Mouse (Mus musculus): ENCODE data around the gene Gpr35. TPM values are rescaled to one million over a fixed set of nuclear protein-coding genes. Genes with fewer than 3 reads are reported as not detected.

Gpr35 gene
- polyA plus RNA-seq, 1 experiment: not detected

- H3K27me3 ChIP-seq (ENCODE audit: control insufficient read depth, insufficient read depth, low read length, poor library complexity, severe bottlenecking): no peaks in the 10 kb centered on the region
- H3K36me3 ChIP-seq (ENCODE audit: control insufficient read depth, insufficient read depth, low read length, poor library complexity, severe bottlenecking): no peaks in the 10 kb centered on the region
- no peaks in the 10 kb centered on the region for H3K4me1 ChIP-seq (ENCODE audit: control insufficient read depth, insufficient read depth, low read length)
- H3K27ac ChIP-seq (ENCODE audit: insufficient read depth, low read length): no peak overlapping the region
- peak overlapping the region; percentile 89 for H3K9ac ChIP-seq (ENCODE audit: low read depth, poor library complexity, severe bottlenecking)
- peak overlapping the region; percentile 75 for H3K4me3 ChIP-seq (ENCODE audit: low read depth, low read length)
- TF ChIP-seq CTCF (IDR thresholded peaks at IDR 0.05; ENCODE audit: low read depth, low read length) (no peak), EP300 (IDR thresholded peaks at IDR 0.05; ENCODE audit: insufficient read depth, low read depth, low read length) (no peak), POLR2A (IDR thresholded peaks at IDR 0.05; ENCODE audit: insufficient read depth, low read length) (no peak)
- H3K9me3 ChIP-seq (replicated peaks; ENCODE audit: control insufficient read depth, insufficient read depth, low read length, poor library complexity, severe bottlenecking): no peaks in the 10 kb centered on the region
Observed at GRCm38 (mm10) chr1:92911721-92912138, 38.9 kb upstream of the Gpr35 start.

- no peaks in the 10 kb centered on the region for H3K27me3 ChIP-seq (ENCODE audit: control insufficient read depth, insufficient read depth, low read length, poor library complexity, severe bottlenecking)
- no peak for TF ChIP-seq EP300 (IDR thresholded peaks at IDR 0.05; ENCODE audit: insufficient read depth, low read depth, low read length)
- TF ChIP-seq POLR2A (IDR thresholded peaks at IDR 0.05; ENCODE audit: insufficient read depth, low read length): no peak
- TF ChIP-seq CTCF (IDR thresholded peaks at IDR 0.05; ENCODE audit: low read depth, low read length): no peak
- H3K27ac ChIP-seq (ENCODE audit: insufficient read depth, low read length): no peak overlapping the region
- H3K4me1 ChIP-seq (ENCODE audit: control insufficient read depth, insufficient read depth, low read length): no peaks in the 10 kb centered on the region
- H3K4me3 ChIP-seq (ENCODE audit: low read depth, low read length): no peak overlapping the region; the same call in 1 of the 2 replicates
- no peak overlapping the region for H3K9ac ChIP-seq (ENCODE audit: low read depth, poor library complexity, severe bottlenecking)
- no peaks in the 10 kb centered on the region for H3K9me3 ChIP-seq (replicated peaks; ENCODE audit: control insufficient read depth, insufficient read depth, low read length, poor library complexity, severe bottlenecking)
- H3K36me3 ChIP-seq (ENCODE audit: control insufficient read depth, insufficient read depth, low read length, poor library complexity, severe bottlenecking): no peaks in the 10 kb centered on the region
Observed at GRCm38 (mm10) chr1:92912286-92912685, 38.4 kb upstream of the Gpr35 start.

- H3K27me3 ChIP-seq (ENCODE audit: control insufficient read depth, insufficient read depth, low read length, poor library complexity, severe bottlenecking): no peaks in the 10 kb centered on the region
- TF ChIP-seq CTCF (IDR thresholded peaks at IDR 0.05; ENCODE audit: low read depth, low read length) (no peak), POLR2A (IDR thresholded peaks at IDR 0.05; ENCODE audit: insufficient read depth, low read length) (no peak), EP300 (IDR thresholded peaks at IDR 0.05; ENCODE audit: insufficient read depth, low read depth, low read length) (no peak)
- no peaks in the 10 kb centered on the region for H3K4me1 ChIP-seq (ENCODE audit: control insufficient read depth, insufficient read depth, low read length)
- no peak overlapping the region for H3K27ac ChIP-seq (ENCODE audit: insufficient read depth, low read length)
- no peak overlapping the region for H3K9ac ChIP-seq (ENCODE audit: low read depth, poor library complexity, severe bottlenecking)
- no peak overlapping the region for H3K4me3 ChIP-seq (ENCODE audit: low read depth, low read length)
- H3K9me3 ChIP-seq (replicated peaks; ENCODE audit: control insufficient read depth, insufficient read depth, low read length, poor library complexity, severe bottlenecking): no peaks in the 10 kb centered on the region
- no peaks in the 10 kb centered on the region for H3K36me3 ChIP-seq (ENCODE audit: control insufficient read depth, insufficient read depth, low read length, poor library complexity, severe bottlenecking)
Observed at GRCm38 (mm10) chr1:92914239-92914638, 36.4 kb upstream of the Gpr35 start.

GRCm38 (mm10) chr1:92914993-92915392, 35.7 kb upstream of the Gpr35 start:
- no peaks in the 10 kb centered on the region for H3K4me1 ChIP-seq (ENCODE audit: control insufficient read depth, insufficient read depth, low read length)
- TF ChIP-seq CTCF (IDR thresholded peaks at IDR 0.05; ENCODE audit: low read depth, low read length): no peak
- TF ChIP-seq POLR2A (IDR thresholded peaks at IDR 0.05; ENCODE audit: insufficient read depth, low read length): no peak
- no peak for TF ChIP-seq EP300 (IDR thresholded peaks at IDR 0.05; ENCODE audit: insufficient read depth, low read depth, low read length)
- H3K9me3 ChIP-seq (replicated peaks; ENCODE audit: control insufficient read depth, insufficient read depth, low read length, poor library complexity, severe bottlenecking): no peaks in the 10 kb centered on the region
- no peak overlapping the region for H3K27ac ChIP-seq (ENCODE audit: insufficient read depth, low read length)
- no peaks in the 10 kb centered on the region for H3K27me3 ChIP-seq (ENCODE audit: control insufficient read depth, insufficient read depth, low read length, poor library complexity, severe bottlenecking)
- no peak overlapping the region for H3K9ac ChIP-seq (ENCODE audit: low read depth, poor library complexity, severe bottlenecking)
- no peak overlapping the region for H3K4me3 ChIP-seq (ENCODE audit: low read depth, low read length)
- no peaks in the 10 kb centered on the region for H3K36me3 ChIP-seq (ENCODE audit: control insufficient read depth, insufficient read depth, low read length, poor library complexity, severe bottlenecking)

GRCm38 (mm10) chr1:92916725-92917124, 33.9 kb upstream of the Gpr35 start:
- no peak overlapping the region for H3K9ac ChIP-seq (ENCODE audit: low read depth, poor library complexity, severe bottlenecking)
- TF ChIP-seq POLR2A (IDR thresholded peaks at IDR 0.05; ENCODE audit: insufficient read depth, low read length): no peak
- TF ChIP-seq CTCF (IDR thresholded peaks at IDR 0.05; ENCODE audit: low read depth, low read length): no peak
- no peak for TF ChIP-seq EP300 (IDR thresholded peaks at IDR 0.05; ENCODE audit: insufficient read depth, low read depth, low read length)
- H3K27ac ChIP-seq (ENCODE audit: insufficient read depth, low read length): no peak overlapping the region
- no peaks in the 10 kb centered on the region for H3K9me3 ChIP-seq (replicated peaks; ENCODE audit: control insufficient read depth, insufficient read depth, low read length, poor library complexity, severe bottlenecking)
- H3K4me1 ChIP-seq (ENCODE audit: control insufficient read depth, insufficient read depth, low read length): no peaks in the 10 kb centered on the region
- no peak overlapping the region for H3K4me3 ChIP-seq (ENCODE audit: low read depth, low read length)
- no peaks in the 10 kb centered on the region for H3K36me3 ChIP-seq (ENCODE audit: control insufficient read depth, insufficient read depth, low read length, poor library complexity, severe bottlenecking)
- H3K27me3 ChIP-seq (ENCODE audit: control insufficient read depth, insufficient read depth, low read length, poor library complexity, severe bottlenecking): no peaks in the 10 kb centered on the region

GRCm38 (mm10) chr1:92919151-92919550, 31.5 kb upstream of the Gpr35 start:
- no peaks in the 10 kb centered on the region for H3K27me3 ChIP-seq (ENCODE audit: control insufficient read depth, insufficient read depth, low read length, poor library complexity, severe bottlenecking)
- no peaks in the 10 kb centered on the region for H3K36me3 ChIP-seq (ENCODE audit: control insufficient read depth, insufficient read depth, low read length, poor library complexity, severe bottlenecking)
- H3K4me3 ChIP-seq (ENCODE audit: low read depth, low read length): peak overlapping the region; percentile 30
- peak overlapping the region; percentile 39 for H3K27ac ChIP-seq (ENCODE audit: insufficient read depth, low read length)
- no peaks in the 10 kb centered on the region for H3K9me3 ChIP-seq (replicated peaks; ENCODE audit: control insufficient read depth, insufficient read depth, low read length, poor library complexity, severe bottlenecking)
- H3K4me1 ChIP-seq (ENCODE audit: control insufficient read depth, insufficient read depth, low read length): no peaks in the 10 kb centered on the region
- peak overlapping the region; percentile 31 for H3K9ac ChIP-seq (ENCODE audit: low read depth, poor library complexity, severe bottlenecking)
- TF ChIP-seq EP300 (IDR thresholded peaks at IDR 0.05; ENCODE audit: insufficient read depth, low read depth, low read length) (peak; percentile 83), POLR2A (IDR thresholded peaks at IDR 0.05; ENCODE audit: insufficient read depth, low read length) (no peak), CTCF (IDR thresholded peaks at IDR 0.05; ENCODE audit: low read depth, low read length) (no peak)

Data from ES-Bruce4 (cell line).